Mouse (Mus musculus) mature B cell (primary cell): ENCODE data around the gene Hnf4a.

Source experiments
- in situ Hi-C: fragments of 300-500 bp; cut with MboI; formaldehyde crosslinking; loops from 2 replicates; pipeline ENCODE4 v1.14.3; 2019

The Hnf4a gene

DNA sequence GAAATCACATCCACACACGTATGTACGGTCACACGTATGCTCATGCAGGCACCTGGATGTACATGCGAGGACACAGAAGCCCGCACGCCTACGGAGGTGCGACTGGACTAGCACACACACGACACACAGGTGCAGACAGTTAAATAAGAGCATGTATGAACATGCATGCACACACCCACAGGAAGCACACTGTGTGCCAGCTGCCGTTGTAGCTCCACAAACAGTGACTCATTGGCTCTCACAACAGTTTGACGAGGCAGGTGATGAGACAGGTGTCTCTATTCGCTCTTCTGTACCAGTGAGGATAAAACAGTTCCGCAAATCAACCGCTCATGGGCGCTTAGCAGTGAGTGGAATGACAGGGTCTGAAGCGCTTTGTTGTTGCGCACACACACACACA, 16.0 kb upstream of the Hnf4a start:
- in situ Hi-C loops: no loop called here

DNA sequence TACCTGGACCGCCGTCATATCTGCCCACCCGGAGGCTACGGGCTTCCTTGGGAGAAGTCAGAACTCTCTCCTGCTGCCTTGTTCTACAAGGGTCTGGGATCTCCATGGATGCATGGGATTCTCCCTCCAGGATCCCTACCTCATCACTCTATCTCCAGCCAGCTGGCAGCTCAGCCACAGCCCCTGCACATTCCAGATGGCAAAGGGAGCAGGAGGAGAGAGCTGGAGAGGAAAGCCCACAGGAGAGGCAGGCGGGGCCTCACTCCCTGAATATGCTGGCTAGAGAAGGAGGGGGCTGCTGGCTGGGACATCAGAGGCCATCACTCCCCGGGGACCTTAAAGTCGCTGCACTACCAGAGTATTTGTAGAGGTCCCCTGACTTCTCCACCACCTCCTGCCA, 15.3 kb upstream of the Hnf4a start:
- in situ Hi-C loops: no loop called here

DNA sequence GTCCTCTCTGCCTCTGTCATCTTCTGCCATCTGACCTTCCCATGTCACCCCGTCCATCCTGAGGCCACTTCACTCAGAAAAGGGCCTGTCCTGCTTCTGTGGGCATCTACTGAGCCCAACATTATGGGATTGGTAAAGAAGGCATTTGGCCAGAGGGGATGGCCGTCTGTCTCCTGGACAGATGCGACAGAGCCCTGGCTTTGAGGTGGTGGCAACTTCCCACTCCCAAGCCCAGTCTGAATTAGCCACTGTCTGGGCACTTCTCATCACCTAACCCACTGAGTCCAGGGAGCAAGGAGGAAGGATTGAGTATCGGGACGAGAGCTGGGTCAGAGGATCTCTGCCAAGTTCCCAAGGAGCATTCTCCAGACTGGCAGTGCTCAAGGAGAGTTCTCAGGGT, 14.6 kb upstream of the Hnf4a start, which contains the start of gene R3hdml:
R3hdml (plus strand) TSS at position 301 of the 400 bp plus-strand sequence.
- in situ Hi-C loops: no loop called here

DNA sequence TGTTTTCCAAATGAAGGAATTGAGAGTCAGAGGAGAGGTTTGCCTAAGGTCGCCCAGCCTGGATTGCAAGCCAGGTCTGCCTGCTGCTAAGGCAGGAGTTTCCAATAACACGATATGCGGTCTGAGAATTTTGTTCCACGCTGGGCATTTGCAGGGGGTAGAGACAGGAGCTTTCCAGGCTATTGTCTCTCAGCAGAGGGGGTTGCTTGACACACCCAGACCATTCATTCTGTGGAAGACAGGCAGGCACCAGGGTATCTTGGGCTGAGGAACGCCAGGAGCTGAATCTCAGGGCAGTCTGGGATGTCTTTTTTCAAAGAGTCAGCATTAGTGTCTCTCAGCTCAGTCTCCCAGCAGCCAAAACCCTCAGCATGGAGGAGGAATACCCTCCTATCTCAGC, 13.6 kb upstream of the Hnf4a start:
- in situ Hi-C loops: no loop called here

DNA sequence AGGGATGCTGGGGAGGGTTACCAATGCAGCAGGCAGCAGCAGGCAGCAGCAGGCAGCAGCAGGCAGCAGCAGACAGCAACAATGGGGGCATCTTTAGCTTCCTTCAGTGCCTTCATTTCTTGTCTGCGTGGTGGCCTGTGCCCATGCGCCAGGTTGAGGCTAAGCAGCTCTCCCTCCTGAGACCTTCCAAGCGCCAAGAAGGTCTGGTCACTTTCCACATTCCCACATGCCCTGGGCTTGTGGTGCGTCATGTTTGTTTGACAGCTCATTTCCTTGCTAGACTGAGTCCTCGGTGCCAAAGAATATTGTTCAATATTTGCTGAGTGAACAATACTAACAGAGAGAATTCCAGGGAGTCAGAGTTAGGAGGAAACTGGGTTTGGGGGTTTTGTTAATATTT, 12.6 kb upstream of the Hnf4a start:
- in situ Hi-C loops: no loop called here

DNA sequence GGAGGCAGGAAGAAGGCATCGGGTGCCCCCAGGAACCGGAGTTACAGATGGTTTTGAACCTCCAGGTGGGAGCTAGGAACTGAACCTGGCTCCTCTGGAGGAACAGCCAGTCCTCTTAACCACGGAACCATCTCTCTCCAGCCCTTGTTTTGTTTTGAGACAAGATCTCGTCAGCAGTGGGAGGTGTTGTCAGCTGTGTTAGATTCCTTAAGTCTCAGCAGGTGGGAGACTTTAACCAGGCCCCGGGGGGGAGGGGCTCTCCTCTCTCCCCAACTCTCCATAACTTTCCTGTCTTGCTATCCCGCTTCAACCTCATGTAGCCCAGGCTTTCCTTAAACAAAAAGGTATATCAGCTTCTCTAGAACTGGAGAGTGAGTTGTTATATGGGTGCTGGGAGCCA, 12.2 kb upstream of the Hnf4a start:
- in situ Hi-C loops: no loop called here

DNA sequence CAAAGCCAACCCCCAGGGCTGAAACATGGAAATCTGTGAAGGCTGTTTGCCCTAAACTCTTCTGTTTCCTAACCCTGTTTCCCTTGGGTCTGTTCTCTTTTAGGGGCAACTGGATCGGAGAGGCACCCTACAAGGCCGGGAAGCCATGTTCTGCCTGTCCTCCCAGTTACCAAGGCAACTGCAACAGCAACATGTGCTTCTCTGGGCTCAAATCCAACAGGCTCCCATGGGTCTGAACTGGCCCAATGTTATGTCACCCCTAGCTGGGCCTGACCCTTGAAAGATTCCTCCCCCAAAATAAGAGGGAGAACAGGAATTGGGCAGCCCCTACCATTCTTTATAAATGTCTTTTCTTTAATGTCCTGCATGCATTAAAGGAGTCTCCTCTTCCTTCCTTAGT, 4.4 kb upstream of the Hnf4a start:
- in situ Hi-C loops: no loop called here

DNA sequence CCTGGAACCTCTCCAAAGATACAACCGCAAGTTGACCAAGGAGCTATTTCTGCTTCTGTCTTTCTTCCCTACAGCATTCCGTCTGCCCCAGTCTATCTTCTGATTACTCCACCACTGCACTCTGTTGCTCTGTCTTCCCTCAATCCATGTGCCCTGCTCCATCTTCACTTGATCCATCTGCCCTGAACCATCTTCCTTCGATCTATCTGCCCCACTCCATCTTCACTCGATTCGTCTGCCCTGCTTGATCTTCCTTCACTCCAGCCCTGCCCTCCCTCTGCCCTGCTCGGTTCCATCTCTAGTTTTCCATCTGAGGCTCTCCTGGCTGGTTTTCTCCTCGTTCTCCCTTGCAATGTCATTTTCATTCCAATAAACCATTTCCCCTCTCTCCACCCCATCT, 3.4 kb upstream of the Hnf4a start:
- in situ Hi-C loops: no loop called here

DNA sequence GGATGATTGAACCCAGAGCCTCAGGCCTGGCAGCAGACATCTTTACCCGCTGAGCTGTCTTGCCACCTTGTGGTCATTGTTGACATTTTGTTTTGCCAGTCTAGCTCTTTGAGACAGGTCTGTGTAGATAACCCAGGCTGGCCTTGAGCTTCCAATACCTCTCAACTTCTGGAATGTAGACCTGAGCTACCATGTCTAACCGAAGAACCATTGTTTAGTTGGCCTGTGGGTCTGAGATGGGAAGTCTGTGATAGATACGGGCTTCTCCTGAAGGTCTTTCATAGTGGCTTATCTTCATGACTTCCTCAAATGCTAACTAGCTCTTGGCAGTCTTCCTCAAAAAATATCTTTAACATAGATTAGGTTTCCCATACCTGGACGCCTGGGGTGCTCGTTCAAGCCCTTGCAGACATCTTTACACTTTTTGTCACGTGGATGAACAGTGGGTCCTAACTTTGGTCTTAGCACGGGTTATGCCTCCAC, 19.2 kb downstream of the Hnf4a start:
- in situ Hi-C loops: no loop called here

DNA sequence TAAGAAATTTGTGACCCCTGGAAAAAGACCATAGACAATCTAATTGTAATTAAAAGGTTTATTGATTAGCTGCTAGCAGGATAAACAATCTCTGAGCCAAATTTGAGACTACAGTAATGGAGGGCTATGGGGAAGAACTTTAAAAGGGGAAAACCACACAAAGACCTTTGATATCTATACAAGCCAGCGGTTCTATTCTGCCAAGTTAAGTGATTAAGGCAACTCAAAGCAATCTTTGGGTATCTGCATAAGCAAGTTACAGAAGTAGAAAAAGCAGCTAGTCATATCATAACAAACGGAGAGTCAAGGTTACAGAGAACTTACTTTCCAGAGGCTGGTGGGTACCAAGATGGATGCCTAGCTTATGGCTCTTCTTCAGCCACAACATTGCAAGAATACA, 20.9 kb downstream of the Hnf4a start:
- in situ Hi-C loops: no loop called here

DNA sequence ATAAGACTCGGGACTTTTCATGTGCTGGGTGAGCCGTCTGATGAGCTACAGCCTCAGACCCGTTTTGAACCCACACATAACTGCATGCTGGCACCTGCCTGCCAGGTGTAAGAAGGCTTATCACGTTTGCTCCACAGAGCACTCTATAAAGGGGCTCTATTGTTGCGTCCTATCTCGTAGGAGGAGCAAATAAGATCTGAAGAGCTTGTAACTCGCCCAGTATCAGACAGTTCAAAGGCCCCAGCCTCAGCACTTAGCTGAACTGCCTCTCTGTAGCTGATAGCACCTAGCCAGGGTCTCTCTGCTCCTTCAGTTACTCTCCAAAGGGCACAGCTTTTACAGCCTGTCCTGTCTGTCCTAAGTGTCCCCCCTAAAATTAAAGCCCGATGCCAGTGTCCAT, 23.8 kb downstream of the Hnf4a start:
- in situ Hi-C loops: no loop called here

DNA sequence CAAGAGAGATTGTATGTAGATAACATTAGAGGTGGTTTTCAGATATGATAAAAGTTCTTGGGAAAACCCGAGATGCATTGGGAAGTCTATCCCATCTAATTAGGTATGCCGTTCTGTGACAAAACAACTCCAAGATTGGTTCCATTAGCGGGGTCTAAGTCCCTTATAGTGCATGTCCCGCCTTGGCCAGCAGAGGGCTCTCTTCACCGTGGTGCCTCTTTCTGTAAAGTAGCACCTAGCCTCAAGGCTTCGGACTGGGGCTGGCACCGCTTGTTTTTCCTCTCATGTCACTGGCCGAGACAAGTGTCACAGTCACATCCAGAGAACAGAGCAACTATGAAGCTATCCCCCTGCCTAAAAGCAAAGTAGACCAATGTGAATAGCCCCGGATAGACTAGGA, 25.3 kb downstream of the Hnf4a start:
- in situ Hi-C loops: no loop called here

DNA sequence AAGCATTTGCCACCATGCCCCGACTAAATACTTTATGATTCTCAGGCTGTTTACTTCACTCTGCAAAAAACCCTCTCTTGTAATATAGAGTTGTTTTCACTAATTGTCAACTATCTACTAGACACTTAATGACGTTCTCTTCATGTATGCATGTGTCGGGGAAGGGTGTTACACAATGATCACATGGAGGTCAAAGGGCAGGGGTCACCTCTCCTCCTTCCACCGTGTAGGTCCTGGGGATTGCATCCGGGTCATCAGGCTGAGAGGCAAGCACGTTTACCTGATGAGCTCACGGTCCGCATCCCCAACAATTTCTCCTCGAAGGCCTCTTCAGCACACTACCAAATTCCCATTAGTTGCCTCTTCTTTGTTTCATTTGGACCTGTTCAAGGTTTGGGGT, 26.6 kb downstream of the Hnf4a start:
- in situ Hi-C loops: no loop called here

DNA sequence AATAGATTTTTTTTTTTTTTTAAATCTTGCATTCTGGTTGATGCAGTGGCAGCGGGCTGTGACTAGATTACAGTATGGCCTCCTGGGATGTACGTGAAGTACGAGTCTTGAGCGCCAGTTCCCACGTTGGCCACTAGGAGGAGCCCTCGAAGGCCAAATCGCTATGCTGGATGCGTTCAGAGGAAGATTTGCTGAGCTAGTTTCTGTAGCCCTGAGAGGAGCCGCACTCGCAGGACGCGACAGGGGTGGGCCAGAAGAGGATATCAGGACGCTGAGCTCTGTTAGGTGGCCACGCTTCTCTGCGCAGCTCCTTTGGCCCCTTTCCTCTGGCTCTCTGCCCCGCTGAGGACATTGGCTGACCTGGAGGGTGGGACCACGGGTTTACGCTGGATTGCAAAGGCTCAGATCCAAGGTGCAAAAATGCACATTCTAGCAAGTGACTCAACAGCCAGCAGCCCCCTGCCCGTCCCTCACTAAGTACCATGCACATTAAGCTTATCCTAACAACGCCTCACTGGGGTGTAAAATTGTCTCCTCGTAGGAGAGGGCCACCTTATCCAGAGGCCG, 28.4 kb downstream of the Hnf4a start:
- in situ Hi-C loops: no loop called here

DNA sequence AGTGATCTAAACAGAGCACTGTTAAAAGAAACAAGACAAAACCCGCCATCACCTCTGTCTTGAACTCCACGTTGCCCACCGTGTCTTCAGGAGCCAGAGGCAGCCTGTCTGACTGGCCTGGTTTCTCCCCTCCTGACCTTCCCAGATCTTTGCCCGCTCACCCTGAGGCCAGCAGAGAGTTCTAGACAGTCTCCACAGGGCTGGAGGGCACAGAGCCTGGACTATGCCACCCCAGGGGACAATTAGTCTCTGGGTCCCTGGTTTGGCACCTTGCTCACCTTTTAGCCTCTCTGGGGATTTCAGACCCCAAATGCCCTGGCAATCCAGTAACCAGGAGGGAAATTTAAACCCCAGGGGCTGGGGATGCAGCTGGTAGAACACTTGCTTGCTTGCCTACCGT, 30.8 kb downstream of the Hnf4a start:
- in situ Hi-C loops: no loop called here

DNA sequence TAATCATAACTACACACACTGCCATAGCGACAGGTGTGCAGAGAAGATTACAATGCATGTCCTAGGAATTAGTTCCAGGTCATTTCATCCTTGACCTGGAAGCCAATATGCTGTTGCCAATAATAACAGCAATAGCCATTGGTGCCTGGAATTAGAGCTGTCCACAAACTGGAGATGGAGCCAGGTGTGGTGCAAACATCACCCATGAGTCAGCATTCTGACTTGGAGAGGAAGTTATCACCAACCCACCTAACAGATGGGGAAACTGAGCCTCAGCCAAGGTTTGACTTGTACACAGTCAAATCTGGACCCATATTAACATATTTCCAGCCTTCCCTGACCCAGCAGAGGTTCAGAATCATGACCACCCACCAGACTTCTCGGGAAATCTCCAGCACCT, 31.8 kb downstream of the Hnf4a start:
- in situ Hi-C loops: no loop called here

DNA sequence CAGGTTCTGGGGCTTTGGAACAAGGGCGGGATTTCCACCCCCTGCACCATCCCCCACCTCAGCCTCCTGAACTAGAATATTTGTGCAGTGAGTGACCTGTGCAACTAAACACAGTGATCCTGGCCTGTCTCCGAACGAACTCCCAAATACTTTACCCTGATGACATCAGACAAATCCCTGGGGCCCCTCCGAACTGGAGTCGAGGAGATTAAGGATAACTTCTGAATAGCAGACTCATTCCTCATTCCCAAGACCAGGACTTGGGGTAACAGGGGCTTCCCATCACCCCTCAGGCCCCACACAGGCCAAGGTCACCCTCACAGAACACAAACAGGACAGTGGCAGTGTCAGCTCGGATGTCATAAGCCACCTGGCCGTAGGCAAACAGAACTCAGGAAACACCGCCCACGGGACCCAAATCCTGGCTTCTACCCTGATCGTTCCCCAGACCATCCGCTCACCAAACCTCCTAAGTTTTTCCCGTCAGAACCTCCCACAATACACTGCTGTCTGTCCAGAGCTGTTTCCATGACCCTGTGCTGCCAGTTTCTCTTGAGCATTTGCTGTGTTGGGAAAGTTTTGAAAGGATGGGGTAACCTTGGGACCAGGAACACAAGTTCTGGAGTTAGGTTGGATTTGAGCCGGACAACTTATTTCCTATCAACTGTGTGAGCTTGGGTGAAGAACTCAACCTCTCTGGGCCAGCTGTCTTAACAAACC, 32.9 kb downstream of the Hnf4a start:
- in situ Hi-C loops: no loop called here

DNA sequence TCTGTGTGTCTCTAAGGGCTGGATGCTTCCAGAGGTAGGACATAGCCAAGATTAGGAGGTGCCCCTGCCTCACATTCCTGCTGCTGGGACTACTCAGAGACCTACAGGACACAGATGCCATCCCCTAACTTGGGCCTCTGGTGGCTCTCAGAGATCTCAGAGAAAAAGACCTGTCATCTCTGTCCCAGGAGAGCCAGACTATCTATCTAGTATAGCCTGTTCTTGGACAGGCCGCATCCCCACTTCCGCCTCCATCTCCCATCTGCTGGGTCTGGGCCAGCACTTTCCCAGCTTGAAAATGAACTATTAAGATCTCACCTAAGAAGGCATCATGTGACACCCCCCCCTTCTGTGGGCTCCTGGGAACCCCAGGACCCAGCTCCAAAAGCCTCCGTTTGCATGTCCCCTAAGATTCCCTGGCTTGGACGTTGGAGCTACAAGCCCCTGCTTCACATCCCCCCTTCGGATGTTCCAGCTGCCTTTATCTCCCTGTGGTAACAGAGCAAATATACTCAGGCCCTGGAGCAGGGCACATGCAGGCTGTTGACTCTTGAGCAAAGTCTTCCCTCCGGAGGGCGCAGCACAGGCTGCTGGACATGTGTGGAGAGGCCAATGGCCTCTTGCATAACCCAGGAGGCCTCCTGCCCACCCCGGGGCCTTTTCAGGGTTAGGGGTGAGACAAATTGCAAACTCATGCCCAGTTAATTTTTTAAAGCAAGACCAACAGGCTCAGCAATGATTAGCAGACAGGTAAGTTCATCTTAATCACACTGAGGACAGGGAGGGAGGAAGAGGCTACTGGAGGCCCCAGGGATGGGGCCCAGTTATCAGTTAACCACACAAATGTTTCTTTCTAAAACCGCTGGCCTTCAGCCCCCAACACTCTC, 33.9 kb downstream of the Hnf4a start:
- in situ Hi-C loops: no loop called here

DNA sequence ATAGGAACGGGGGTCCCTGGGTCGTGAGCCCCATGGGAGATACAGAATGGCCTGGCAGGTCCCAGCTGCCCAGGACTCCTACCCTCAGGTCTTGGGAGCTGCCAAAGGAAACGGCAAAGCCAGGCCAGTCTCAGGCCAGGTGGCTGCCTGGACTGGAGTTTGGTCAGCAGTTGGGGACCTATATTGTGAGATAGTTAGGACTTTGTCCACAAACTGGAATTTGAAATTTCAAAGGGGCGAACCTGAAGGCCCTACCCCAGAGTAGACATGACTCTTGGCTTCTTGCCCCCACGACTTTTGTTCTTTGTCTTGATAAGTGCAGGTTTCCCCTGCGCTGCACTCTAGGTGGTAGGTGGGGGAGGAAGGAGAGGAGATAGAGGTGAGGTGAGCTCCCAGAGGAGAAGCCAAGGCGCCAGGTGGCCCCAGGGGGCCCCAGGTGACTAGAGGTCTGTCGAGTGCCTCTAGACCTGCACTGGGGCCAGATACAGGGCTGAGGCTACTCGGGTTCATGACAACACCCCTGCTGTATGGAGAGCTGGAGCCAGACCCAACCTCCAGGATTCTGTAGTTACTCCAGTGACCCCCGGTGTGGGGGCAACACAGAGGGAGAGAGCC, 35.1 kb downstream of the Hnf4a start:
- in situ Hi-C loops: no loop called here

DNA sequence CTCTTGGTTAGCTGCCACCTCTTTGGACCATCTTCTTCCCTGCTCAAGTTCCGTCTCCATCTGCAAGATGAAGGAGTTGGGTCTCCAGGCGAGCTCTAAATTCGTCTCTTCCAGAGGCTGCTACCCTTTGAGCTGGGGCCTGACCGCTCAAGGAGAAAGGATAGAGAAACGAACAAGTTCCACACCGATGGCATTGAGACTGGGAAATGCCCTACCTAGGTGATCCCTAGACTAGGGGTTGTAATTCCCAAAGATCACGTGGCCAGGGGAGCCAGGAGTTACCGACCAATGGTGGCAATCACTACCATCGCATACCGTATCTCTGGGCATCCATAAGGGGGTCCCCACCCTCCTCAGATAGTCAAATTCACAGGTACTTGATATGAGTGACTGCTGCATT, 36.1 kb downstream of the Hnf4a start:
- in situ Hi-C loops: no loop called here

DNA sequence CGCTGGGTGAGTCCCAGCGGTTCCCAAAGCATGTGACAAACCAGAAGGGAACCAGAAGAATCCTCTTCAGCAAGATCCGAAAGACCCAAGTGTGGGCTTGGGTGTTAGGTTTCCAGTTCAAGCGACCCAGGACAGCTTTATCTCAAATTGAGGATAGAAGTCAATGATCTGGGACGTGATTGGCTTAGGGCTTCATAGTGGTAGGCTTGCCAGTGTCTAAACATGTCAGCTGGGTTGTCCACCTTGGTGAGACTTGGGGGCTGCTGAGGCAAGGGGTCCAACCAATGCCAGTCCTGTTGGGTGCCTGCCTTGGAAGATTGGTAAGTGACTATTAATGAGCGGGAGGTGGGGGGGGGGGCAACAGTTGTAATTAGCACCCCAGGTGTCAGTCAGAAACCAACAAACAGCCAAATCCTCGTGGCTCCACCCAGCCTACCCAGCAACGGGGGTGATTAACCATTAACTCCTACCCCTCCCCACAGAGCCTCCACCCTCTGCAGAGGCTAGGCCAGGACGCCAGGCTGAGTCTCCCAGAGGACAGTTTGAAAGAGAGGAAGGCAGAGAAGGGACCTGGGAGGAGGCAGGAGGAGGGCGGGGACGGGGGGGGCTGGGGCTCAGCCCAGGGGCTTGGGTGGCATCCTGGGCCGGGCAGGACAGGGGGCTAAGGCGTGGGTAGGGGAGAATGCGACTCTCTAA, 40.2 kb downstream of the Hnf4a start:
- in situ Hi-C loops: no loop called here

DNA sequence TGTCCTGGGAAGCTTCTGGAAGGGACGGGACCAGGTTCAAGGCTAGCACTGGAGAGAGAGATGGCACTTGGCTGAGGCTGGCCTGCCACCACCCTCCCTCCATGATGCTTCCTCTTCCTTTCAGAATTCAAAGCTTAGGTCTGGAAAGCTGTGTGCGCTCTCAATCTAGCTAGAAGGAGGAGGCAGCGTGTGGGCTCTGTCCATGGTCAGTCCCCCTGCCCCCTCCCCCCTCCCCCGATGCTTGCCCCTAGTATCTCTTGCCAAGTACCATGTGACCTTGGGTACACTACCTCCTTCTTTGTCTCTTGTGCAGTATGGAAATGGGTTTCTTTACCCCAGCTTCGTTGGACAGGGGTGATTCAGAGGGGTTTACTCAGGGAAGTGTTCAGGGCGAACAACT, 42.2 kb downstream of the Hnf4a start:
- in situ Hi-C loops: no loop called here
